Mouse (Mus musculus): ENCODE data around the gene Gtf2h3.
A peak's percentile ranks its signal among the peaks of the same experiment; 100 is the strongest.

GRCm38 (mm10) chr5:124540383-124540786, 38.6 kb upstream of the Gtf2h3 start, which contains the start of gene Tmed2:
- TF ChIP-seq PAX5 (IDR thresholded peaks at IDR 0.05; ENCODE audit: low read length) (no peak), CTCF (conservative IDR thresholded peaks at IDR 0.05 in 1 of 2, IDR thresholded peaks at IDR 0.05 in 1 of 2; ENCODE audit: low read depth in 2 of 2, low read length in 2 of 2) (peak in 1 of 2 experiments; percentile 47; a peak in 2 of 4 replicates), ZNF384 (IDR thresholded peaks at IDR 0.05; ENCODE audit: low read depth, low read length) (peak; percentile 64; the same call in 1 of the 2 replicates), CHD1 (IDR thresholded peaks at IDR 0.05; ENCODE audit: low read depth, low read length) (no peak), POLR2A (IDR thresholded peaks at IDR 0.05; ENCODE audit: low read depth, low read length) (peak; percentile 46; the same call in 1 of the 2 replicates), MEF2A (IDR thresholded peaks at IDR 0.05; ENCODE audit: borderline replicate concordance, low read depth, low read length) (peak; percentile 87), JUND (conservative IDR thresholded peaks at IDR 0.05; ENCODE audit: low read depth, low read length) (peak; percentile 35; the same call in 1 of the 2 replicates), ZKSCAN1 (IDR thresholded peaks at IDR 0.05; ENCODE audit: borderline replicate concordance, low read depth, low read length) (no peak), MAX (IDR thresholded peaks at IDR 0.05; ENCODE audit: low read length) (peak; percentile 98), JUN (IDR thresholded peaks at IDR 0.05; ENCODE audit: insufficient read depth, low read depth, low read length) (no peak), NELFE (IDR thresholded peaks at IDR 0.05; ENCODE audit: low read depth, low read length) (peak; percentile 23; the same call in 1 of the 2 replicates), MAFK (IDR thresholded peaks at IDR 0.05; ENCODE audit: insufficient replicate concordance, low read length) (no peak), MYC (IDR thresholded peaks at IDR 0.05; ENCODE audit: low read depth, low read length) (peak; percentile 95), HCFC1 (IDR thresholded peaks at IDR 0.05; ENCODE audit: low read depth, low read length) (peak; percentile 92)

Measured in CH12.LX (cell line).